Mouse (Mus musculus) fibroblast of lung, adult 2 months (primary cell): ENCODE measurements around the gene Mei1.
"Not testable (repeated sequence)": the region's sequence is repeated elsewhere in the genome, so short reads cannot be mapped to it uniquely, and the experiment has no call there.

Source experiments
- DNase-seq: peaks from one replicate; pipeline ENCODE4 v3.0.0-alpha.2; 2011; ENCODE audit warnings: low read depth

The Mei1 gene

GRCm38 (mm10) chr15:82085606-82086005 is 15.8 kb downstream of the Mei1 start:
- DNase-seq, result no peak

- DNase-seq, result no peak
These were observed 16.3 kb downstream of the Mei1 start for GRCm38 (mm10) chr15:82086131-82086530.

GRCm38 (mm10) chr15:82087266-82087665 is 17.5 kb downstream of the Mei1 start:
- no peak for DNase-seq

GRCm38 (mm10) chr15:82091061-82091460 is 21.3 kb downstream of the Mei1 start:
- DNase-seq, result no peak

GRCm38 (mm10) chr15:82106953-82107555 is 37.3 kb downstream of the Mei1 start:
- no peak for DNase-seq

- DNase-seq, result no peak
These were observed 50.7 kb downstream of the Mei1 start for GRCm38 (mm10) chr15:82120544-82120943.

- DNase-seq, result not testable (repeated sequence)
These were observed 56.9 kb downstream of the Mei1 start for GRCm38 (mm10) chr15:82126690-82127089.

- peak; percentile 76 for DNase-seq
These were observed 57.9 kb downstream of the Mei1 start, which contains the start of gene Ccdc134 for GRCm38 (mm10) chr15:82127426-82128374. TSS of gene Ccdc134 (plus strand) at chr15:82127922.

- no peak for DNase-seq
These were observed 58.6 kb downstream of the Mei1 start for GRCm38 (mm10) chr15:82128398-82128797.

GRCm38 (mm10) chr15:82130599-82130998 is 60.8 kb downstream of the Mei1 start:
- DNase-seq, result no peak

GRCm38 (mm10) chr15:82135372-82135771 is 65.6 kb downstream of the Mei1 start:
- no peak for DNase-seq

- DNase-seq, result no peak
These were observed 68.8 kb downstream of the Mei1 start for GRCm38 (mm10) chr15:82138565-82138964.

GRCm38 (mm10) chr15:82139196-82139595 is 69.4 kb downstream of the Mei1 start:
- no peak for DNase-seq

GRCm38 (mm10) chr15:82140355-82140754 is 70.6 kb downstream of the Mei1 start:
- DNase-seq, result no peak

GRCm38 (mm10) chr15:82144157-82144556 is 74.4 kb downstream of the Mei1 start:
- no peak for DNase-seq

GRCm38 (mm10) chr15:82145408-82145807 is 75.6 kb downstream of the Mei1 start:
- DNase-seq, result no peak

GRCm38 (mm10) chr15:82145851-82146769 is 76.3 kb downstream of the Mei1 start:
- no peak for DNase-seq

- peak; percentile 98 for DNase-seq
These were observed 77.2 kb downstream of the Mei1 start, which contains the start of gene Srebf2 for GRCm38 (mm10) chr15:82146770-82147610. TSS of gene Srebf2 (plus strand) at chr15:82147181.

- DNase-seq, result no peak
These were observed 77.9 kb downstream of the Mei1 start for GRCm38 (mm10) chr15:82147611-82148111.

GRCm38 (mm10) chr15:82148510-82148911 is 78.7 kb downstream of the Mei1 start:
- DNase-seq, result no peak

- no peak for DNase-seq
These were observed 80.2 kb downstream of the Mei1 start for GRCm38 (mm10) chr15:82150042-82150441.
